Mouse (Mus musculus): ENCODE measurements around the gene Tmem87b. TPM values are rescaled to one million over a fixed set of nuclear protein-coding genes. Genes with fewer than 3 reads are reported as not detected.

The Tmem87b gene
- polyA plus RNA-seq, 1 experiment from 2014 or later = 108 TPM

GRCm38 (mm10) chr2:128827787-128828186 lies 9.9 kb downstream of the Tmem87b start:
- Histone ChIP-seq H3K9ac (ENCODE audit: low read depth, low read length) (no peak overlapping the region), H3K4me2 (replicated peaks; ENCODE audit: low read depth) (no peak overlapping the region), H3K36me3 (ENCODE audit: control insufficient read depth, insufficient read depth) (peaks cover 45% of the 10 kb centered on the region), H3K27me3 (replicated peaks; ENCODE audit: control insufficient read depth, insufficient read depth, low read length) (no peaks in the 10 kb centered on the region), H3K4me1 (replicated peaks; ENCODE audit: control insufficient read depth, insufficient read depth, low read length) (0 out of 2 replicates have a peak, but pooled peaks cover 4% of the 10 kb centered on the region), H3K27ac (ENCODE audit: low read depth, low read length) (no peak overlapping the region), H3K9me3 (ENCODE audit: control insufficient read depth) (no peaks in the 10 kb centered on the region), H3K4me3 (ENCODE audit: low read depth, low read length) (no peak overlapping the region)
- WGBS = 46% methylated on average over 1 of the region's 1 CpGs
- TF ChIP-seq CTCF (IDR thresholded peaks at IDR 0.05; ENCODE audit: low read depth) = no peak
- peak; percentile 60; the same call in 1 of the 2 replicates for ATAC-seq

DNA sequence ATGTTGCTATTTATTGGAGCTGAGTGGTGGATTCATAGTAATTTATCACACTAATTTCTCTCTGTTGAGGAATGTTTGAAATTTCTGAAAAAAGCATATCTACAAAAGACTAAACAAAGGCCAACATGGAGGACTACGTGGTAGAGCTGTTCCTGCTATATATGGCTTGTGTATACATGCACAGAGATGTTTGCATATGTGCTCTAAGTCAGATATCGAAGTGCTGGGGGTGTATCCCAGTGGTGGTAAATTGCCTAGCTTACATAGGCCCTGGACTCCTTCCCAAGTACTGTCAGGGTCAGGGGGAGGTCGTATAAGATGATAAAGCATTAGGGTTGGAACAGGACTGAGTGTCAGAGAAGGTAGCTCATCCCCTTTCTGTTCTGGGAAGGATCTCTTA lies 14.7 kb downstream of the Tmem87b start:
- no peak overlapping the region for H3K4me2 ChIP-seq (replicated peaks; ENCODE audit: low read depth)
- H3K27ac ChIP-seq (ENCODE audit: low read depth, low read length) = peak overlapping the region; percentile 94
- H3K4me1 ChIP-seq (replicated peaks; ENCODE audit: control insufficient read depth, insufficient read depth, low read length) = 0 out of 2 replicates have a peak, but pooled peaks cover 4% of the 10 kb centered on the region
- WGBS = 24% methylated on average over 3 of the region's 3 CpGs
- no peak overlapping the region for H3K4me3 ChIP-seq (ENCODE audit: low read depth, low read length)
- no peak overlapping the region for H3K9ac ChIP-seq (ENCODE audit: low read depth, low read length)
- no peaks in the 10 kb centered on the region for H3K27me3 ChIP-seq (replicated peaks; ENCODE audit: control insufficient read depth, insufficient read depth, low read length)
- no peaks in the 10 kb centered on the region for H3K9me3 ChIP-seq (ENCODE audit: control insufficient read depth)
- ATAC-seq = peak; percentile 18
- peaks cover 53% of the 10 kb centered on the region for H3K36me3 ChIP-seq (ENCODE audit: control insufficient read depth, insufficient read depth)
- no peak for TF ChIP-seq CTCF (IDR thresholded peaks at IDR 0.05; ENCODE audit: low read depth)

DNA sequence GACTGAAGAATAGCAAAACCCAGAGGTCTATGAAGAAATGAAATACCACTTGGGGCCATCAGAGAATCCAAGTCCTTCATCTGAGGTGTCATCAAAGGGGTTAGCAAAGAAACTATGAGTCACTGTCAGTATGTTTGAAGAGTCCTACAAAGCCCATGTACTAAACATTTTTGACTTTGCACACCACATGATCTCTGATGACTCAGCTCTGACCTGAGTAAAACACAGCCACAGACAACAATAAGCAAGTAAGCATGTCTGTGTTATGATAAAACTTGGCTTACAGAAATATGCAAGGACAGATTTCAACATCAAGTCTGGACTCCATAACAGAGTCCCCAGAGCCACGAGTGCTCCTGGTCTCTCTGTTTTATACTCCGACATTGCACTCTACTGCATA lies 15.1 kb downstream of the Tmem87b start:
- Histone ChIP-seq H3K27ac (ENCODE audit: low read depth, low read length) (peak overlapping the region; percentile 94), H3K4me1 (replicated peaks; ENCODE audit: control insufficient read depth, insufficient read depth, low read length) (0 out of 2 replicates have a peak, but pooled peaks cover 4% of the 10 kb centered on the region), H3K4me2 (replicated peaks; ENCODE audit: low read depth) (no peak overlapping the region), H3K9ac (ENCODE audit: low read depth, low read length) (no peak overlapping the region), H3K36me3 (ENCODE audit: control insufficient read depth, insufficient read depth) (peaks cover 57% of the 10 kb centered on the region), H3K27me3 (replicated peaks; ENCODE audit: control insufficient read depth, insufficient read depth, low read length) (no peaks in the 10 kb centered on the region), H3K9me3 (ENCODE audit: control insufficient read depth) (no peaks in the 10 kb centered on the region), H3K4me3 (ENCODE audit: low read depth, low read length) (no peak overlapping the region)
- TF ChIP-seq CTCF (IDR thresholded peaks at IDR 0.05; ENCODE audit: low read depth) = no peak
- WGBS = 48% methylated on average over 2 of the region's 2 CpGs
- ATAC-seq = peak; percentile 83

DNA sequence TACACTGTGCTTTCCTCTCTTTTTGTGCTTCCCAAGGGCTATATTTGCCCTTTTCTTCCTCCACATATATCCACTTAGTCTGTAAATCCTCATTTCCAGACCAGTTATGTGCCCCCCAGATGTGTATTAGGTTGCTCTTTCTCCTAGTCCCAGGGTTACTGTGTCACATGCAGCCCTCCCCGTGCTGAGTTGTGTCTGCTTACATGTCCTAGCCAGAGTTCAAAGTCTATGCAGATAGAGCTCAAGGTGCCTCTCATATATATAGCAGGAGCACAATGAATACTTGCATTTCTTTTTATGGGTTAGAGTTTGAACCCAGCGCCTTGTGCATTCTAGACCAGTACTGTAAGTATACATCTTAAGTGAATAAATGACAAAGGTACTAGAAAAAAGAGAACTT lies 15.5 kb downstream of the Tmem87b start:
- no peaks in the 10 kb centered on the region for H3K27me3 ChIP-seq (replicated peaks; ENCODE audit: control insufficient read depth, insufficient read depth, low read length)
- H3K27ac ChIP-seq (ENCODE audit: low read depth, low read length) = peak overlapping the region; percentile 94
- peaks cover 57% of the 10 kb centered on the region for H3K36me3 ChIP-seq (ENCODE audit: control insufficient read depth, insufficient read depth)
- H3K4me1 ChIP-seq (replicated peaks; ENCODE audit: control insufficient read depth, insufficient read depth, low read length) = 0 out of 2 replicates have a peak, but pooled peaks cover 4% of the 10 kb centered on the region
- peak; percentile 94 for ATAC-seq
- H3K4me2 ChIP-seq (replicated peaks; ENCODE audit: low read depth) = no peak overlapping the region
- no peak overlapping the region for H3K4me3 ChIP-seq (ENCODE audit: low read depth, low read length)
- TF ChIP-seq CTCF (IDR thresholded peaks at IDR 0.05; ENCODE audit: low read depth) = no peak
- H3K9me3 ChIP-seq (ENCODE audit: control insufficient read depth) = no peaks in the 10 kb centered on the region
- 46% methylated on average over 2 of the region's 2 CpGs for WGBS
- H3K9ac ChIP-seq (ENCODE audit: low read depth, low read length) = no peak overlapping the region

GRCm38 (mm10) chr2:128837531-128837930 lies 19.6 kb downstream of the Tmem87b start:
- no peaks in the 10 kb centered on the region for H3K4me1 ChIP-seq (replicated peaks; ENCODE audit: control insufficient read depth, insufficient read depth, low read length)
- H3K27ac ChIP-seq (ENCODE audit: low read depth, low read length) = no peak overlapping the region
- no peak overlapping the region for H3K9ac ChIP-seq (ENCODE audit: low read depth, low read length)
- 89% methylated on average over 8 of the region's 8 CpGs for WGBS
- H3K27me3 ChIP-seq (replicated peaks; ENCODE audit: control insufficient read depth, insufficient read depth, low read length) = no peaks in the 10 kb centered on the region
- no peak for TF ChIP-seq CTCF (IDR thresholded peaks at IDR 0.05; ENCODE audit: low read depth)
- H3K9me3 ChIP-seq (ENCODE audit: control insufficient read depth) = no peaks in the 10 kb centered on the region
- H3K36me3 ChIP-seq (ENCODE audit: control insufficient read depth, insufficient read depth) = peaks cover 56% of the 10 kb centered on the region
- no peak overlapping the region for H3K4me3 ChIP-seq (ENCODE audit: low read depth, low read length)
- ATAC-seq = no peak
- no peak overlapping the region for H3K4me2 ChIP-seq (replicated peaks; ENCODE audit: low read depth)

- no peak overlapping the region for H3K27ac ChIP-seq (ENCODE audit: low read depth, low read length)
- peaks cover 63% of the 10 kb centered on the region for H3K36me3 ChIP-seq (ENCODE audit: control insufficient read depth, insufficient read depth)
Measured at GRCm38 (mm10) chr2:128838611-128839010, 20.7 kb downstream of the Tmem87b start.

GRCm38 (mm10) chr2:128839501-128839900 lies 21.6 kb downstream of the Tmem87b start:
- no peaks in the 10 kb centered on the region for H3K4me1 ChIP-seq (replicated peaks; ENCODE audit: control insufficient read depth, insufficient read depth, low read length)
- H3K9me3 ChIP-seq (ENCODE audit: control insufficient read depth) = no peaks in the 10 kb centered on the region
- peaks cover 61% of the 10 kb centered on the region for H3K36me3 ChIP-seq (ENCODE audit: control insufficient read depth, insufficient read depth)
- H3K27ac ChIP-seq (ENCODE audit: low read depth, low read length) = peak overlapping the region; percentile 41; the same call in 1 of the 2 replicates
- 71% methylated on average over 2 of the region's 2 CpGs for WGBS
- ATAC-seq = peak; percentile 66
- TF ChIP-seq CTCF (IDR thresholded peaks at IDR 0.05; ENCODE audit: low read depth) = no peak
- H3K4me2 ChIP-seq (replicated peaks; ENCODE audit: low read depth) = no peak overlapping the region
- H3K9ac ChIP-seq (ENCODE audit: low read depth, low read length) = no peak overlapping the region
- no peaks in the 10 kb centered on the region for H3K27me3 ChIP-seq (replicated peaks; ENCODE audit: control insufficient read depth, insufficient read depth, low read length)
- H3K4me3 ChIP-seq (ENCODE audit: low read depth, low read length) = no peak overlapping the region

More at GRCm38 (mm10) chr2:128838611-128839010, 20.7 kb downstream of the Tmem87b start:
- Histone ChIP-seq H3K9me3 (ENCODE audit: control insufficient read depth) (no peaks in the 10 kb centered on the region), H3K4me1 (replicated peaks; ENCODE audit: control insufficient read depth, insufficient read depth, low read length) (no peaks in the 10 kb centered on the region), H3K4me2 (replicated peaks; ENCODE audit: low read depth) (no peak overlapping the region), H3K27me3 (replicated peaks; ENCODE audit: control insufficient read depth, insufficient read depth, low read length) (no peaks in the 10 kb centered on the region), H3K4me3 (ENCODE audit: low read depth, low read length) (no peak overlapping the region), H3K9ac (ENCODE audit: low read depth, low read length) (no peak overlapping the region)
- WGBS = over 99% methylated on average over 3 of the region's 3 CpGs
- ATAC-seq = no peak
- TF ChIP-seq CTCF (IDR thresholded peaks at IDR 0.05; ENCODE audit: low read depth) = no peak

All from intestine, postnatal 0 days (tissue).